Mouse (Mus musculus): ENCODE data around the gene Myh7. TPM values are rescaled to one million over a fixed set of nuclear protein-coding genes. Genes with fewer than 3 reads are reported as not detected.
"Not testable (repeated sequence)": the region's sequence is repeated elsewhere in the genome, so short reads cannot be mapped to it uniquely, and the experiment has no call there.

Gene Myh7
- polyA plus RNA-seq (2015; fragmentation: Nextera tagmentation; extraction: Ambion mirVana): 0.49 and 0.55 TPM in 2 replicates

GRCm38 (mm10) chr14:54994136-54994868 lies at the start of gene Myh7:
TSS of gene Myh7 (minus strand) at chr14:54994626.
- DNase-seq (ENCODE audit: low spot score): no peak

DNA sequence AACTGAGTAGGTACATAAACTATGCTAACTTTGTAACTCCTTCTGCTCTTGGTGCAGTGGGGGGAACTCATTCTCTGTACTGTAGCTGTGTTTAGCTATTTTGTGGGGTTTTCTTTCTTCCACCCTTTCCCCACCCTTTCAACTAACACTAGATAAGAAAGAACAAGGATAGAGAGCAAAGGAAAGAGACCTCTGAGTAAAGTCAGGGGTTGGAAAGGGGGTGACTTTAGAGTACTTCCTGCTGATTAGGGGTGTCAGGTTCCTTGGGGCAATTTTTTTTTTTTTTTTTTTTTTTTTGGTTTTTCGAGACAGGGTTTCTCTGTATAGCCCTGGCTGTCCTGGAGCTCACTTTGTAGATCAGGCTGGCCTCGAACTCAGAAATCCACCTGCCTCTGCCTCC lies 49.3 kb upstream of the Myh7 start:
- not testable (repeated sequence) for DNase-seq (ENCODE audit: low spot score)

- no peak for DNase-seq (ENCODE audit: low spot score)
Observed at GRCm38 (mm10) chr14:55032695-55033225, 38.3 kb upstream of the Myh7 start.

GRCm38 (mm10) chr14:55029034-55029698 lies 34.7 kb upstream of the Myh7 start:
- peak; percentile 58 for DNase-seq (ENCODE audit: low spot score)

GRCm38 (mm10) chr14:55028333-55028835 lies 34.0 kb upstream of the Myh7 start:
- no peak for DNase-seq (ENCODE audit: low spot score)

- no peak for DNase-seq (ENCODE audit: low spot score)
Observed at GRCm38 (mm10) chr14:55027653-55028052, 33.2 kb upstream of the Myh7 start.

GRCm38 (mm10) chr14:55027251-55027650 lies 32.8 kb upstream of the Myh7 start:
- DNase-seq (ENCODE audit: low spot score): no peak

- peak; percentile 8 for DNase-seq (ENCODE audit: low spot score)
Observed at GRCm38 (mm10) chr14:55025527-55025926, 31.1 kb upstream of the Myh7 start.

DNA sequence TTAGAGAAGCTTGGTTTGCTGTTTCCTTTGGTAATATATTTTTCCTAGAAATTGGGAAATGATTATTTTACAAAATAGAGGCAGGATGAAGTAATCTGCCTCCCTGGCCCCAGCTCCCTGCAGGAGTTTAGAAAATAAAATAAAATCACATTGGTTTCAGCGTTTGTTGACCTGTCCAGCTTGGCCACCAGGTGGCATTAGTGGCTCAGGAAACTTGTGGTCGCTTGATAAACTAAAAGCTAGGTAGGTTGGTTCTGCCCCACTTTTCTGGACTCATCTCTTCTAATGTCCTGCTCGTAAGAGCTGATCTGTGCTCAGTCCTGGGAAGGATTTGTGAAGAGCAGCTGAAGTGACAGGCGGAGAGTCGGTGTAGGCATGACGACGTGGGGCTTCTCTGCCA lies 29.8 kb upstream of the Myh7 start:
- DNase-seq (ENCODE audit: low spot score): no peak

- no peak for DNase-seq (ENCODE audit: low spot score)
Observed at GRCm38 (mm10) chr14:55023011-55023410, 28.6 kb upstream of the Myh7 start.

GRCm38 (mm10) chr14:55020394-55020793 lies 26.0 kb upstream of the Myh7 start:
- DNase-seq (ENCODE audit: low spot score): no peak

GRCm38 (mm10) chr14:55016876-55017275 lies 22.4 kb upstream of the Myh7 start:
- DNase-seq (ENCODE audit: low spot score): no peak

DNA sequence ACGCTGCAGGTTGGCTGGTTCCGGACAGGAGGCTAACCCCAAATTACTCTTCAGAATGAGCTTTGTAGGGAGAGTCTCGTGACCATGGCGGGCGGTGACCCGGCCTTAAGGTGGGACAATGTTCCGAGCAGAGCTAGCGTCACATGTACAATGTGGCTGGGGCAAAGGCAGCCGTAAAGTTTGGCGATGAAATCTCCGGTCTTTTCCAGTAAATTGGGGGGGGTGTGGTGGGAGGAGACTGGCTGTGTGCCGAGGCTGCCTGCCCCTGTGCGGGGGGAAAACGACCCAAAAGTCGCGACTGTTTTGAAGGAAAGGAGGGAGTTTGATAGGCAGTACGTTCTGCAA lies 21.3 kb upstream of the Myh7 start:
- DNase-seq (ENCODE audit: low spot score): no peak

GRCm38 (mm10) chr14:55014991-55015766 lies 20.8 kb upstream of the Myh7 start, which contains the start of gene Ngdn:
TSS of gene Ngdn (plus strand) at chr14:55015454.
- peak; percentile 98 for DNase-seq (ENCODE audit: low spot score)

DNA sequence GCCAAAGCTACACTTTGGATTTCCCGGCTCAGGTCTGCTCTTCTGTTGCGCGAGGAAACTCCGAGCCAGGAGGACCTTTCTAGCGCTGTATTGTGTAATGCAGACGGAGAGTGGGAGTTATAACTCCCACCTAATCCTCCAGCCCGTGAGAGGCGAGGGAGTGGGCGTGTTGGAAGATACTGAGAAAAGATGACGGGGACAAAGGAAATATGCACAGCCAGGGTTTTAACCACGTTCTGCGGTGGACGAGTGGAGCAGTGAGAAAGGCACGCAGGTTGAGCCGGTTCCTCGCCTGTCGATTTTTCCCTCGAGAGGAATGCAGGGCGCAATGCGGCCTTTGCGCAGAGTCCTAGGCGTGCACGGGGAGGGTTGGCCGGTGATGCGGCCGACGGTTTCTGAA lies 20.2 kb upstream of the Myh7 start:
- DNase-seq (ENCODE audit: low spot score): no peak

DNA sequence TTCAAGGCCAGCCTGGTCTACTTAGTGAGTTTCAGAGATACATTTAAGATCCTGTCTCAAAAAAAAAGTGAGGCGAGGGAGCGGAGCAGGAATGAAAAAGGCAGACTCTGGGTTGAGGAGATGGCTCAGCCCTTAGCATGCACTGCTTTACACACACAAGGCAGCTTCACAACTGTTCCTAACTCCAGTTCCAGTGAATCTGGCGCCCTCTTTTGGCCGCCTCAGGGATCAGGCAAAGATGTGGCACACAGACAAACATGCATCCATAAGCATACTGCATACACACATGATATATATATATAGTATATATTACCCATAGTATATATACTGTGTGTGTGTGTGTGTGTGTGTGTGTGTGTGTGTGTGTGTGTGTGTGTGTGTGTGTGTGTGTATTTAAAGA lies 16.7 kb upstream of the Myh7 start:
- DNase-seq (ENCODE audit: low spot score): no peak

- no peak for DNase-seq (ENCODE audit: low spot score)
Observed at GRCm38 (mm10) chr14:55008417-55008816, 14.0 kb upstream of the Myh7 start.

GRCm38 (mm10) chr14:55007120-55007908 lies 12.9 kb upstream of the Myh7 start:
- DNase-seq (ENCODE audit: low spot score): no peak

- DNase-seq (ENCODE audit: low spot score): no peak
Observed at GRCm38 (mm10) chr14:55006541-55006940, 12.1 kb upstream of the Myh7 start.

GRCm38 (mm10) chr14:55005967-55006366 lies 11.5 kb upstream of the Myh7 start:
- DNase-seq (ENCODE audit: low spot score): no peak

- DNase-seq (ENCODE audit: low spot score): no peak
Observed at GRCm38 (mm10) chr14:55005506-55005905, 11.1 kb upstream of the Myh7 start.
